Mouse (Mus musculus) ES-E14 (cell line): Measurements from ENCODE around the gene Wfdc10. TPM values are rescaled to one million over a fixed set of nuclear protein-coding genes. Genes with fewer than 3 reads are reported as not detected.

Experiments
- DNase-seq: peaks from one replicate; pipeline ENCODE4 v3.0.0-alpha.2; 2013; ENCODE audit warnings: low read depth, low spot score
- H3K27ac ChIP-seq: 2 replicates; pipeline ENCODE4 v1.5.1; 2012; ENCODE audit warnings: low read depth, mild to moderate bottlenecking, low read length, moderate library complexity, mixed read lengths; ENCODE audit not compliant: poor library complexity, insufficient read depth, severe bottlenecking
- H3K36me3 ChIP-seq: 2 replicates; pipeline ENCODE4 v1.6.1; 2012; ENCODE audit warnings: mild to moderate bottlenecking, low read length, moderate library complexity, mixed read lengths; ENCODE audit not compliant: control insufficient read depth, poor library complexity, insufficient read depth, severe bottlenecking
- H3K4me1 ChIP-seq, 2 experiments: fragments of 150-350 bp in 1 of 2; sonication (generic) in 1 of 2; 2 replicates each; pipeline ENCODE4 v1.6.1; 2012; ENCODE audit warnings: low read length in 2 of 2, mild to moderate bottlenecking in 1 of 2, mixed read lengths in 1 of 2; ENCODE audit not compliant: control insufficient read depth in 2 of 2, insufficient read depth in 2 of 2, poor library complexity in 1 of 2
- H3K4me3 ChIP-seq, 2 experiments: fragments of 150-350 bp in 1 of 2; sonication (generic) in 1 of 2; 2 replicates each; pipeline ENCODE4 v1.5.1; 2012; ENCODE audit warnings: low read length in 2 of 2, low read depth in 1 of 2, mild to moderate bottlenecking in 1 of 2, mixed read lengths in 1 of 2; ENCODE audit not compliant: insufficient read depth in 1 of 2, poor library complexity in 1 of 2, severe bottlenecking in 1 of 2
- H3K9ac ChIP-seq: 2 replicates; pipeline ENCODE4 v1.6.1; 2012; ENCODE audit warnings: low read depth, mild to moderate bottlenecking, low read length, mixed read lengths; ENCODE audit not compliant: poor library complexity, insufficient read depth, severe bottlenecking
- H3K9me3 ChIP-seq: fragments of 150-350 bp; sonication (generic); 2 replicates; pipeline ENCODE4 v1.6.1; 2012; ENCODE audit warnings: low read depth, mild to moderate bottlenecking, low read length; ENCODE audit not compliant: control insufficient read depth, insufficient read depth
- CHD2 ChIP-seq: IDR thresholded peaks from 2 replicates; pipeline ENCODE4 v1.6.1; 2014; ENCODE audit warnings: mild to moderate bottlenecking, low read depth, low read length, inconsistent platforms
- HCFC1 ChIP-seq: IDR thresholded peaks from 2 replicates; pipeline ENCODE4 v1.6.1; 2012; ENCODE audit warnings: low read length, inconsistent platforms, borderline replicate concordance; ENCODE audit not compliant: insufficient read depth
- MAFK ChIP-seq: IDR thresholded peaks from 2 replicates; pipeline ENCODE4 v1.6.1; 2014; ENCODE audit warnings: mild to moderate bottlenecking, low read depth, low read length, inconsistent platforms; ENCODE audit not compliant: insufficient read depth
- ZC3H11A ChIP-seq: IDR thresholded peaks from 2 replicates; pipeline ENCODE4 v1.6.1; 2012; ENCODE audit warnings: low read depth, mild to moderate bottlenecking, inconsistent platforms, low read length, borderline replicate concordance
- ZNF384 ChIP-seq: IDR thresholded peaks from 2 replicates; pipeline ENCODE4 v1.6.1; 2012; ENCODE audit warnings: low read depth, low read length, inconsistent platforms
- in situ Hi-C, 2 experiments: fragments of 600-800 bp; cut with MboI; formaldehyde crosslinking; loops; one replicate each; pipeline ENCODE4 v1.15.1; 2025; ENCODE audit warnings: low sequenced_read_pairs in 2 of 2, inconsistent platforms in 1 of 2; ENCODE audit not compliant: unreplicated experiment in 2 of 2
- total RNA-seq: library from RNA; depleted of rRNA; stranded (reverse); fragments of 300-350 nt; gene quantifications from 2 replicates; pipeline ENCODE4 v1.2.3, GENCODE M21; 2012

Gene Wfdc10
- total RNA-seq, 1 experiment, result 0.98 TPM

GRCm38 (mm10) chr2:164670938-164671337 is 15.1 kb downstream of the Wfdc10 start:
- Histone ChIP-seq H3K4me3 (no peak overlapping the region), H3K9me3 (no peaks in the 10 kb centered on the region), H3K9ac (no peak overlapping the region), H3K27ac (no peak overlapping the region), H3K36me3 (no peaks in the 10 kb centered on the region), H3K4me1 (no peaks in the 10 kb centered on the region)
- TF ChIP-seq ZNF384 (no peak), ZC3H11A (no peak), MAFK (no peak), HCFC1 (no peak), CHD2 (no peak)
- in situ Hi-C loops, result no loop called here
- no peak for DNase-seq

GRCm38 (mm10) chr2:164673987-164674386 is 18.1 kb downstream of the Wfdc10 start, which contains the start of gene Wfdc11:
Gene Wfdc11 (minus strand): TSS chr2:164674087.
- no peak for TF ChIP-seq ZNF384
- no peak for TF ChIP-seq CHD2
- TF ChIP-seq HCFC1, result no peak
- no peak for TF ChIP-seq MAFK
- TF ChIP-seq ZC3H11A, result no peak
- in situ Hi-C loops, result no loop called here
- H3K4me1 ChIP-seq, result no peaks in the 10 kb centered on the region
- no peak within 1 kb of the TSS for H3K4me3 ChIP-seq
- H3K9ac ChIP-seq, result no peak within 1 kb of the TSS
- DNase-seq, result no peak
- no peak within 1 kb of the TSS for H3K27ac ChIP-seq
- H3K9me3 ChIP-seq, result no peaks in the 10 kb centered on the region
- no peaks in the 10 kb centered on the region for H3K36me3 ChIP-seq

- in situ Hi-C loops, result no loop called here
- H3K36me3 ChIP-seq, result no peaks in the 10 kb centered on the region
Observed at GRCm38 (mm10) chr2:164676103-164676502, 20.3 kb downstream of the Wfdc10 start.

GRCm38 (mm10) chr2:164676916-164677685 is 21.3 kb downstream of the Wfdc10 start:
- no peak for DNase-seq
- H3K4me3 ChIP-seq, result no peak overlapping the region
- in situ Hi-C loops, result no loop called here
- TF ChIP-seq MAFK, result no peak
- TF ChIP-seq ZC3H11A, result no peak
- no peak for TF ChIP-seq CHD2
- no peaks in the 10 kb centered on the region; a peak in 1 of 4 replicates for H3K4me1 ChIP-seq
- H3K9me3 ChIP-seq, result no peaks in the 10 kb centered on the region
- no peak overlapping the region for H3K9ac ChIP-seq
- H3K27ac ChIP-seq, result no peak overlapping the region
- no peaks in the 10 kb centered on the region for H3K36me3 ChIP-seq

More at GRCm38 (mm10) chr2:164676103-164676502, 20.3 kb downstream of the Wfdc10 start:
- DNase-seq, result no peak
- Histone ChIP-seq H3K4me3 (no peak overlapping the region), H3K27ac (no peak overlapping the region), H3K9ac (no peak overlapping the region), H3K4me1 (no peaks in the 10 kb centered on the region; a peak in 1 of 4 replicates), H3K9me3 (no peaks in the 10 kb centered on the region)
- TF ChIP-seq MAFK, result no peak
- no peak for TF ChIP-seq HCFC1
